Mouse (Mus musculus) MEL (cell line): ENCODE measurements around the gene Icam1.

ENCODE experiments used
- CTCF ChIP-seq, 3 experiments: IDR thresholded peaks in 2 of 3; conservative IDR thresholded peaks in 1 of 3; 2 replicates each; pipeline ENCODE4 v1.5.1; 2011 to 2012; ENCODE audit warnings: low read length in 3 of 3, low read depth in 2 of 3, mild to moderate bottlenecking in 2 of 3, improper control_type of control experiment in 1 of 3, inconsistent platforms in 1 of 3, mixed read lengths in 1 of 3, moderate library complexity in 1 of 3; ENCODE audit not compliant: control insufficient read depth in 1 of 3, insufficient read depth in 1 of 3, poor library complexity in 1 of 3, severe bottlenecking in 1 of 3
- ETS1 ChIP-seq: IDR thresholded peaks from 2 replicates; pipeline ENCODE4 v1.6.1; 2012; ENCODE audit warnings: low read depth, mild to moderate bottlenecking, inconsistent platforms, low read length, improper control_type of control experiment, moderate library complexity
- GATA1 ChIP-seq: IDR thresholded peaks from 2 replicates; pipeline ENCODE4 v1.6.1; 2011; ENCODE audit warnings: low read depth, low read length, improper control_type of control experiment

DNA sequence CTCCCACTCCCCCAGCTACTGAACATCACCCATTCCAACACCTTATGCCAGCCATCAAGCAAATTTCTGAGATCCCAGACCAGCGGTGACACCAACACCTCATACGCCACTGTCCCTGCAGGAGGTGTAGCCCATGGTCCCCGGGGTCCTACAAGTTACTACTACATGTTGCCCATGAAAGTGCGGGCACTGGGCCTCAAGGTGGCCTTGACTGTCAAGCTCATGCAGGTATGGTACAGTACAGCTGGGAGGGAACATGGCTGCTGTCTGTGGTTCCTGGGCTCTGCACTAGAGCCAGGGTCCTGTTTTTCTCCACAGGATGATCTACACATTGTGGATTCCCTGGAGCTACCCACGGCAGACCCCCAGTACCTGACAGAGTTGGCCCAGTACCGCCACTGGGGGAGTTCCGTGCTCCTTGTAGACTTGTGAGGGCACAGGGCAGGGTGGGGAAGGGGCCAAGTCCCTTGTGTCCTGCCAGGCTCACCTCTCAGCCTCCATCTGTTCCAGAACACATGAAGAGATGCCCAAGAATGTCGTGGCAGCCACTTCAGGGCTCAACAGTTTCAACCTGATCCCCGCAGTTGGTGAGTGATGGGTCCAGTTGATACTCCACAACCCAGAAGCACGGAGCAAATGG is 8.4 kb upstream of the Icam1 start:
- no peak for TF ChIP-seq GATA1
- TF ChIP-seq CTCF (IDR thresholded peaks at IDR 0.05 in 2 of 3, conservative IDR thresholded peaks at IDR 0.05 in 1 of 3; ENCODE audit: control insufficient read depth in 1 of 3, insufficient read depth in 1 of 3, low read depth in 2 of 3, low read length in 3 of 3, poor library complexity in 1 of 3, severe bottlenecking in 1 of 3) = no peak
- TF ChIP-seq ETS1 = no peak
